Mouse (Mus musculus): ENCODE measurements around the gene Arhgef1.

Gene Arhgef1

DNA sequence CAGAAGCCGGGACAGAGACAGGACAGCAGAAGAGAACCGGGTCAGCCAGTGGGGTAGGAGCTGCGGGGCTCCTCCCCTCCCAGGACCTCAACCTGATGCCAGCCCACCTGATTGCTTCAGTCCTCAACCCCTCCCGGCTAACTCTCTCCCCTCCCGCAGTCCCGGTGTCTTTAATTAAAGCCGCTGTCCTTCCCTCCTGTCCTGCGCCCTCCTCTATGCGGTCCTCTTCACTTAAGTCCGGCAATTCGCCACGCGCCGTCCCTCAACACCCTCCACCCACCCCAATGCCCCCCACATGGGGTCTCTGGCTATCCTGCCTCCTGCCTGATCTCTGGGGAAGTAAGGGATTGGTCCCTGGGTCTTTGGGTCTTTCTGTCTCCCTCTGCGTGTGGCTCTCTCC lies 28.9 kb downstream of the Arhgef1 start:
- DNase-seq (ENCODE audit: low read depth in 1 of 2, low spot score in 2 of 2) = no peak

GRCm38 (mm10) chr7:24943641-24944040 lies 40.9 kb downstream of the Arhgef1 start:
- no peak for DNase-seq (ENCODE audit: low read depth in 1 of 2, low spot score in 2 of 2)

DNA sequence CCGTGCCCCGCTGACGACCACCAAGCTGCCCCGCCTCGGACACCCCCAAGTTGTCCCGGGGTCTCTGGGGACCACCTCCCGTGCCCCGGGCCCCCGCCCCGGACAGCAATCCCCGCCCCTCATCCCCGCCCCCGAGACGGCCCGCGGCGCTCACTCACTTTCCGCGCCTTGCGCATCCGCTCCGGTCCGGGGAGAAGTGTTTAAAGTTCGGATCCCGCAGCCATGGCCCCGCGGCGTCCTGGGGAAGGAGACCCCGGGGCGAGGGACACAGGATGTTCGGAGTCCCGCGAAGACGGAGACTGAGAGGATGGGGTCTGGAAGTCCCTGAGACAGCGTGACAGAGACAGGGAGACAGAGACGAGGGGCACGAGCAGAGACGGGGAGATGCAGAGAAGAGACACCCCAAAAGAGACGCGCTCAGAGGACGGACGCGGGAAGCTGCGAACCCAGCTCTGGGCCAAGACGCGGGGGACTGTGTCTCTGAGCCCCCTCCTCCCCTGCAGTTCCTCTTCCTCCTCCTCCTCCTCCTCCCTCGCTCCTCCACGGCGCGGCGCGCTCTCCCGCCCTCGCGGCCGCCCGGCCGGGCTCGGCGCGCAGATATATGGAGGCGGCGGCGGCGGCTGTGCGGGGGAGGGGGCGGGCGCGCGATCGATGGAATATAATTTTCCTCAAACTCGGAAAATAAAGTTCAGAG lies 41.7 kb downstream of the Arhgef1 start, which contains the start of gene Gm4881:
Gene Gm4881, minus strand, starts transcription at position 238 of the 694 bp plus-strand sequence.
- no peak for DNase-seq (ENCODE audit: low read depth in 1 of 2, low spot score in 2 of 2)

DNA sequence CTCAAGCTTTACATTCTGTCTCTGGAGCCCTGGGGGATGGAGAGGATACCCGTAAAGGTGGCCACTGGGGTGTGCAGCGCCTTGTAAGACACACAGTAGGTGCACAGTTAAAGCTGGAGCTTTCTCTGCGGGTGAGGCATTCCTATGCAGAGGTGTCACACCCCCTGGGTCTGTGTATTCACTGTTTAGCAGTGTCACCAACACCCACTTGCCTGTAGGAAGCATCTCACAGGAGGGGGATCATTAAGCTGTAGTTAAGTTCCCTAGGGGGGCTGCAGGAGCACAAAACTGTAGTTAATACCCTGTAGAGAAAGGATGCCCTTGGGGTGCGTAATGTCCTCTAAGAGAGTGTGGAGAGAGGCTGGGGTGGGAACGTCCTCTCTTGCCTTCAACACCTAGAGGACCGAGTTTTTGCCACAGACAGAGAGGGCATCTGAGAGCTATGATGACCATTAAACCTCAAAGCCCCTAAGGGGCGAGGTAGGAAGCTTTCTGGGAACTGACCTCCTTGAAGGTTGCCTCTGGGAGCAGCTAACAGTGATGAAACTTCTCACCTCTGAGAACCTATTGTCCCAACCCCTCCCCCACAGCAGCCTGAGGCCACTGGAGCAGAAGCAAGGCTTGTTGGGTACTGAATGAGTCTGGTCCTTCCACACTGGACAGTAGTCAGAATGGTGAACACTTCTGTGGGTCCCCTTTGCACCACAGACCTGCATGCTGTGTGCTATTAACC lies 44.8 kb downstream of the Arhgef1 start:
- DNase-seq (ENCODE audit: low read depth in 1 of 2, low spot score in 2 of 2) = no peak

- no peak for DNase-seq (ENCODE audit: low read depth in 1 of 2, low spot score in 2 of 2)
These were observed 46.1 kb downstream of the Arhgef1 start for GRCm38 (mm10) chr7:24948774-24949173.

- DNase-seq (ENCODE audit: low read depth in 1 of 2, low spot score in 2 of 2) = peak; percentile 52 to 70
These were observed 47.4 kb downstream of the Arhgef1 start for GRCm38 (mm10) chr7:24949958-24950623.

DNA sequence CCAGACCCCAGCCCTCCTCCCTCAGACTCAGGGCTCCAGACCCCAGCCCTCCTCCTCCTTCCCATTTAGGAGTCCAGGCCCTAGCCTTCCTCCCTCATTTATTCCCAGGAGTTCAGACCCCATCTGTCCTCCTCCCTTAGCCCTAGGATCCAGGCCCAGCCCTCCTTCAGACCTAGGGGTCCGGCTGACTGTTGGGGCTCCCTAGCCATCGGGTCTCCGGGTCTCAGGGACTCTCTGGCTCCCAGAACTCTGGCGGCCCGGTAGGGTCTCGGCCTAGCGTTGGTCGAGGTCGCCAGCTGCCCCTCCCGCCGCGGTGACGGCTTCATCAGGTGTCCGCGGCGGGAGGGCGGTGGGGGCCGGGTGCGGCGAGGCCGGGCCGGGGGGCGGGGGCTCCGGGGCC lies 51.3 kb downstream of the Arhgef1 start:
- no peak for DNase-seq (ENCODE audit: low read depth in 1 of 2, low spot score in 2 of 2)

DNA sequence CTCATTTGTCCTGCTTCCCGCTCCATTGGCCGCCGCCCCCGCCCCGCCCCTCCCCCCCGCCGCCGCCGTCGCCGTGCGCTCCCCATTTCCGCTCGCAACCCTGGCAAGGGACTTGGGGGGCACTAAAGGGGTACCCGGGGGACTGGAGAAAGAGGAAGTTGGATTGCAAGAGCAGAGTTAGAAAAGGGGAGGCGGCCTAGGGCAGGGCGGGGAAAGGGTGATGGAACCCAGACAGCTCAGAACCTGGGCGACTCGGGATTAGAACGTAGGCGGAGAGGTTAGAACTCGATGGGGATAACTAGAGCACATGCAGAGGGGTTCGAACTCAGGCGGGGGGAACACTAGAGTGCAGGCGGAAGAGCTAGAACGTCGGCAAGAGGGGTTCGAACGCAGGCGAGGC lies 51.7 kb downstream of the Arhgef1 start:
- no peak for DNase-seq (ENCODE audit: low read depth in 1 of 2, low spot score in 2 of 2)

DNA sequence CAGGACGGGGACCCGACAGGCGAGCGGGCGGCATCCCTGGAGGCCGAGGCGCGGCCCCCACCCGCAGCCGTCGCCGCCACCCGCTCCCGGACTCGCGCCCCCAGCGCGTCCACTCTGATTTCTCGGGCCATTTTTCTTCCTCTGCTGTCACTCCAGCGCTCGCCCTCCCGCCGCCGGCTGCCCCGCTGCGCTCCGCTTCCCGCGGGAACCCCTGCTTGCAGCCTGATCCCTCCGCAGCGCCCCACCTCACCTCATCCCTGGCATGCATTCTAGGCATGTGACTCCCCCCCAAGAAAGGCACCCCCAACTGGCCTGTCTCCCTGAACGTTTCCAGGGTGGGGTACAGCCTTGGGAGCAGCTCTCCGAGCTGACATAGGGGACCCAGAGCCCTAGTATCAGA lies 52.5 kb downstream of the Arhgef1 start:
- DNase-seq (ENCODE audit: low read depth in 1 of 2, low spot score in 2 of 2) = no peak

- no peak for DNase-seq (ENCODE audit: low read depth in 1 of 2, low spot score in 2 of 2)
These were observed 61.6 kb downstream of the Arhgef1 start for GRCm38 (mm10) chr7:24964288-24964687.

GRCm38 (mm10) chr7:24964897-24965535 lies 62.3 kb downstream of the Arhgef1 start:
- DNase-seq (ENCODE audit: low read depth in 1 of 2, low spot score in 2 of 2) = peak; percentile 30 to 55

- DNase-seq (ENCODE audit: low read depth in 1 of 2, low spot score in 2 of 2) = no peak
These were observed 65.3 kb downstream of the Arhgef1 start for GRCm38 (mm10) chr7:24967966-24968365.

- DNase-seq (ENCODE audit: low read depth in 1 of 2, low spot score in 2 of 2) = no peak
These were observed 65.8 kb downstream of the Arhgef1 start for GRCm38 (mm10) chr7:24968463-24968862.

- no peak for DNase-seq (ENCODE audit: low read depth in 1 of 2, low spot score in 2 of 2)
These were observed 67.1 kb downstream of the Arhgef1 start for GRCm38 (mm10) chr7:24969805-24970204.

- DNase-seq (ENCODE audit: low read depth in 1 of 2, low spot score in 2 of 2) = no peak
These were observed 67.6 kb downstream of the Arhgef1 start for GRCm38 (mm10) chr7:24970341-24970740.

DNA sequence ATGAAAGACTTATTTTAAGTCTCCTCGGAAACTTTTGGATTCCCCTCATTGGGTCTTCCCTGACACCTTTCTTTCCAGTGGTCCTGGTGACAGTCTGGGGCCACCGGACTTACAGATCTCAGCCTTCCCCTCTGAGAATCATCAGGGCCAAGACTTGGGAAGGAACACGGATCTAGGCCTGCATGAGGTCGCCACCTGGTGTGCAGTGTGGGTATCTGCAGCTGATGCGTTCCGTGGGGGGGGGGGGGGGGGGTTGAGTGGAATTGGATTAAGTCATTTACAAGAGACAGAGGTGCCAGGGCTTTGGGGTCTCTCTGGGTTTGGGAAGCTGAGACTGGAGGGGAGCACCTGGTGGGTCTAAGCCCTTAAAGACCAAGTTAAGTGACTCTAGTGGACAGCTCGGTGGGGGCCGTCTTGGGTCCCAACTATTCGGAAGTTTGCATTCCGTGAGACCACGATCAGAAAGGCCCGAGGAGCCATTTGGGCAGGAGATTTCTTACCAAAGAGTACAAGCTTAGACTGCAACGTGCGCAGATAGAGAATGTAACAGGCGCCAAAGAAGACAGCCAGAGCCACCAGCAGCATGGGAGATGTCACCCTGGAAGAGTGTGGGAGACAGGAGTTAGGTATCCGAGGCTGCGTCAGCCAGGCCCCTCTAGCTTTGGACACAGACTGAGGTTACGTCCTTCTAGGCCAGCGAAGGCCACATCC lies 68.7 kb downstream of the Arhgef1 start:
- DNase-seq (ENCODE audit: low read depth in 1 of 2, low spot score in 2 of 2) = no peak

DNA sequence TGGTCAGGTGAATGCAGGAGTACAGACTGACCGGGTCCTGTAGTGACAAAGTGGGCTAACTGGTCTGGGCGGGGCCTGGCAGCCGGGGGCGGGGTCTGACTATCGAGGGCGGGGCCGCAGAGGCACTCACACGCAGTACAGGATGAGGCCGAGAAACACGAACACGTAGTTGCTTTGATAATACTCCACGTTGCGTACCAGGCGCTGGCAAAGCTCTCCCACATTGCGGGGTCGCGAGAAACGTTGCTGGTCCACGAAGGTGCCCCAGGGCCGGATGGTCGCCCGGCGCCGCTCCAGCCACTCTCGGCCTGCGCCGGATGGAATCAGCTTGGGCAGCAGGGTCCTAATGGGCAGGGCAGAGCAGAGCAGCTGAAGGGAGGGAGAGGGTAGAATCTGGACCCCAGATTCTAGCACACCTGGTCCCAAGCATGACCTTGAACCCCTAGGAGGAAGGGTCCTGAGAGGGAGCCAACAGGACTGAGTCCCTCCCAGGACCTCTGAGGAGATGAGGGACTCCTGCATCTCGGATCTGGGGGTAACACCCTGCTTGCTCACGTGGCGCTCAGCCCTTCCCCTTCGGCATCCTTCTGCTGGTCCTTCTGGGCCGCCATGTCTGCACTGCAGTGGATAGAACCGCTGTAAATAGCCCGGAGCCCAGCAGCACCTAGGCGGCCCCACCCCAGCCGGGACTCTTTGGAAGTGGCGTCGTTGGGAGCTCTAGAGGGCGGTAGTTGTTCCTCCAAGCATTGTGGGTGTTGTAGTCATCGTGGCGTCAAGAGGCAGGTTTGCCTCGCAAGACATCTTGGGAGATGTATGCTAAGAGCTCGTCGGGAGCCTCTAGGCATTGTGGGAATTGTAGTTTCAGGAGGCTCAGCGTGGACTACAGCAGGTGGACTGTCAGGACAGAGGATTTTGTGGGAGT lies 69.5 kb downstream of the Arhgef1 start, which contains the start of gene Rabac1:
Gene Rabac1, minus strand, starts transcription at position 783 of the 922 bp plus-strand sequence.
- DNase-seq (ENCODE audit: low read depth in 1 of 2, low spot score in 2 of 2) = peak; percentile 64 to 73

DNA sequence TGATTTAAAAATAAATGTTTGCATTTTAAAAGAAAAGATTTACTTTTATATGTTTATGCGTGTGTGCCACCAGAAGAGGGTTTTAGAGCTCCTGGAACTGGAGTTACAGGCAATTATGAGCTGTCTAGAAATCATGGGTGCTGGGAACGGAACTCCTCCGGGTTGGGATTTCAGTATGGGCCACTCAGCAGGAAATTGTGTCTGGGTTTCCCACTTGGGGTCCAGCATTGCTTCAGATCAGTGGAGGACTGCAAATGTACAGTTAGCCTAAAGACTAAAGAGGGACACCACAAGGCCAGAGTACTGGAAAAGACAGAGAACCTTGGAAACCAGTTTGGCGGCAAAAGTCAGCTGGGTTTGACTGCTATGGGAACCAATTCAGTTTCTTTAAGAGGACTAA lies 70.5 kb downstream of the Arhgef1 start:
- DNase-seq (ENCODE audit: low read depth in 1 of 2, low spot score in 2 of 2) = no peak

- no peak for DNase-seq (ENCODE audit: low read depth in 1 of 2, low spot score in 2 of 2)
These were observed 71.2 kb downstream of the Arhgef1 start for GRCm38 (mm10) chr7:24973902-24974301.

Data from monocyte, adult 2 months (primary cell).